Mouse (Mus musculus): ENCODE results near the gene Rab6b. TPM values are rescaled to one million over a fixed set of nuclear protein-coding genes. Genes with fewer than 3 reads are reported as not detected.
"Not testable (repeated sequence)": the region's sequence is repeated elsewhere in the genome, so short reads cannot be mapped to it uniquely, and the experiment has no call there.

The Rab6b gene
- total and polyA plus RNA-seq, 2 experiments from 2014 or later = 133 to 145 TPM

GRCm38 (mm10) chr9:103153286-103153685 lies 41.7 kb downstream of the Rab6b start:
- Histone ChIP-seq H3K4me2 (ENCODE audit: low read depth) (no peak overlapping the region), H3K9ac (no peak overlapping the region), H3K27ac (ENCODE audit: low read depth, low read length) (no peak overlapping the region), H3K27me3 (ENCODE audit: insufficient read depth, low read length) (no peaks in the 10 kb centered on the region), H3K4me3 (ENCODE audit: low read depth, low read length) (no peak overlapping the region), H3K9me3 (ENCODE audit: low read length) (no peaks in the 10 kb centered on the region), H3K36me3 (ENCODE audit: insufficient read depth) (peaks cover 21% of the 10 kb centered on the region), H3K4me1 (ENCODE audit: insufficient read depth) (no peaks in the 10 kb centered on the region)
- DNase-seq (peak; percentile 60), ATAC-seq (peak; percentile 68)
- no peak for TF ChIP-seq CTCF (IDR thresholded peaks at IDR 0.05; ENCODE audit: low read depth)
- 41% methylated on average over 5 of the region's 5 CpGs for WGBS

GRCm38 (mm10) chr9:103154568-103154967 lies 43.0 kb downstream of the Rab6b start:
- DNase-seq = no peak
- H3K9ac ChIP-seq = no peak overlapping the region
- ATAC-seq = no peak
- WGBS = 94% methylated on average over 2 of the region's 2 CpGs
- no peak overlapping the region for H3K4me2 ChIP-seq (ENCODE audit: low read depth)
- no peaks in the 10 kb centered on the region for H3K4me1 ChIP-seq (ENCODE audit: insufficient read depth)
- no peak overlapping the region for H3K27ac ChIP-seq (ENCODE audit: low read depth, low read length)
- H3K9me3 ChIP-seq (ENCODE audit: low read length) = no peaks in the 10 kb centered on the region
- no peaks in the 10 kb centered on the region for H3K27me3 ChIP-seq (ENCODE audit: insufficient read depth, low read length)
- no peak for TF ChIP-seq CTCF (IDR thresholded peaks at IDR 0.05; ENCODE audit: low read depth)
- H3K36me3 ChIP-seq (ENCODE audit: insufficient read depth) = peaks cover 24% of the 10 kb centered on the region
- no peak overlapping the region for H3K4me3 ChIP-seq (ENCODE audit: low read depth, low read length)

- not testable (repeated sequence) for H3K4me3 ChIP-seq (ENCODE audit: low read depth, low read length); H3K4me2 ChIP-seq (ENCODE audit: low read depth); H3K9ac ChIP-seq; ATAC-seq; DNase-seq; H3K4me1 ChIP-seq (ENCODE audit: insufficient read depth); H3K27ac ChIP-seq (ENCODE audit: low read depth, low read length); H3K9me3 ChIP-seq (ENCODE audit: low read length); H3K27me3 ChIP-seq (ENCODE audit: insufficient read depth, low read length)
- WGBS = 81% methylated on average over 7 of the region's 7 CpGs
- peaks cover 29% of the 10 kb centered on the region for H3K36me3 ChIP-seq (ENCODE audit: insufficient read depth)
Measured at GRCm38 (mm10) chr9:103155158-103155557, 43.6 kb downstream of the Rab6b start.

- DNase-seq = no peak
Measured at GRCm38 (mm10) chr9:103163806-103164205, 52.2 kb downstream of the Rab6b start.

GRCm38 (mm10) chr9:103168046-103168445 lies 56.5 kb downstream of the Rab6b start:
- TF ChIP-seq CTCF (IDR thresholded peaks at IDR 0.05; ENCODE audit: low read depth) = no peak
- DNase-seq = no peak

More at GRCm38 (mm10) chr9:103163806-103164205, 52.2 kb downstream of the Rab6b start:
- no peak overlapping the region for H3K4me2 ChIP-seq (ENCODE audit: low read depth)
- no peaks in the 10 kb centered on the region for H3K9me3 ChIP-seq (ENCODE audit: low read length)
- no peaks in the 10 kb centered on the region for H3K4me1 ChIP-seq (ENCODE audit: insufficient read depth)
- no peak overlapping the region for H3K9ac ChIP-seq
- H3K27ac ChIP-seq (ENCODE audit: low read depth, low read length) = no peak overlapping the region
- peaks cover 82% of the 10 kb centered on the region for H3K36me3 ChIP-seq (ENCODE audit: insufficient read depth)
- WGBS = 79% methylated on average over 15 of the region's 15 CpGs
- H3K27me3 ChIP-seq (ENCODE audit: insufficient read depth, low read length) = no peaks in the 10 kb centered on the region
- no peak for ATAC-seq
- H3K4me3 ChIP-seq (ENCODE audit: low read depth, low read length) = no peak overlapping the region
- TF ChIP-seq CTCF (IDR thresholded peaks at IDR 0.05; ENCODE audit: low read depth) = no peak

GRCm38 (mm10) chr9:103168771-103169170 lies 57.2 kb downstream of the Rab6b start:
- no peak overlapping the region for H3K4me2 ChIP-seq (ENCODE audit: low read depth)
- no peaks in the 10 kb centered on the region for H3K4me1 ChIP-seq (ENCODE audit: insufficient read depth)
- peaks cover 59% of the 10 kb centered on the region for H3K36me3 ChIP-seq (ENCODE audit: insufficient read depth)
- ATAC-seq (no peak), DNase-seq (no peak)
- no peak for TF ChIP-seq CTCF (IDR thresholded peaks at IDR 0.05; ENCODE audit: low read depth)
- no peak overlapping the region for H3K4me3 ChIP-seq (ENCODE audit: low read depth, low read length)
- WGBS = 55% methylated on average over 7 of the region's 7 CpGs
- no peaks in the 10 kb centered on the region for H3K27me3 ChIP-seq (ENCODE audit: insufficient read depth, low read length)
- H3K9ac ChIP-seq = no peak overlapping the region
- no peak overlapping the region for H3K27ac ChIP-seq (ENCODE audit: low read depth, low read length)
- no peaks in the 10 kb centered on the region for H3K9me3 ChIP-seq (ENCODE audit: low read length)

More at GRCm38 (mm10) chr9:103168046-103168445, 56.5 kb downstream of the Rab6b start:
- ATAC-seq = no peak
- H3K4me2 ChIP-seq (ENCODE audit: low read depth) = no peak overlapping the region
- no peak overlapping the region for H3K9ac ChIP-seq
- no peaks in the 10 kb centered on the region for H3K27me3 ChIP-seq (ENCODE audit: insufficient read depth, low read length)
- WGBS = 82% methylated on average over 6 of the region's 6 CpGs
- no peaks in the 10 kb centered on the region for H3K4me1 ChIP-seq (ENCODE audit: insufficient read depth)
- peaks cover 64% of the 10 kb centered on the region for H3K36me3 ChIP-seq (ENCODE audit: insufficient read depth)
- H3K27ac ChIP-seq (ENCODE audit: low read depth, low read length) = no peak overlapping the region
- no peaks in the 10 kb centered on the region for H3K9me3 ChIP-seq (ENCODE audit: low read length)
- H3K4me3 ChIP-seq (ENCODE audit: low read depth, low read length) = no peak overlapping the region

- no peak for ATAC-seq
- WGBS = 69% methylated on average over 6 of the region's 6 CpGs
- no peak overlapping the region for H3K4me3 ChIP-seq (ENCODE audit: low read depth, low read length)
- TF ChIP-seq CTCF (IDR thresholded peaks at IDR 0.05; ENCODE audit: low read depth) = peak; percentile 63
- H3K27me3 ChIP-seq (ENCODE audit: insufficient read depth, low read length) = no peaks in the 10 kb centered on the region
- H3K27ac ChIP-seq (ENCODE audit: low read depth, low read length) = no peak overlapping the region
- H3K4me2 ChIP-seq (ENCODE audit: low read depth) = no peak overlapping the region
- H3K9me3 ChIP-seq (ENCODE audit: low read length) = no peaks in the 10 kb centered on the region
- H3K36me3 ChIP-seq (ENCODE audit: insufficient read depth) = peaks cover 21% of the 10 kb centered on the region
- H3K4me1 ChIP-seq (ENCODE audit: insufficient read depth) = no peaks in the 10 kb centered on the region
- DNase-seq = no peak
- H3K9ac ChIP-seq = no peak overlapping the region
Measured at GRCm38 (mm10) chr9:103174771-103175519, 63.4 kb downstream of the Rab6b start.
